Mouse (Mus musculus): ENCODE data around the gene Slc31a2. TPM values are rescaled to one million over a fixed set of nuclear protein-coding genes. Genes with fewer than 3 reads are reported as not detected.

The Slc31a2 gene
- polyA plus RNA-seq, 1 experiment, result 8.8 TPM

- H3K4me1 ChIP-seq (ENCODE audit: control insufficient read depth, insufficient read depth, insufficient read length, low read length), result 0 out of 2 replicates have a peak, but pooled peaks cover 1% of the 10 kb centered on the region
- WGBS, result 56% methylated on average over 10 of the region's 10 CpGs
- H3K27ac ChIP-seq (ENCODE audit: insufficient read depth, low read depth, low read length), result no peak overlapping the region
- no peaks in the 10 kb centered on the region for H3K36me3 ChIP-seq (ENCODE audit: control insufficient read depth, insufficient read depth, low read length)
- H3K27me3 ChIP-seq (ENCODE audit: control insufficient read depth, insufficient read depth, low read length), result no peaks in the 10 kb centered on the region
- no peak for TF ChIP-seq POLR2A (IDR thresholded peaks at IDR 0.05; ENCODE audit: low read depth, low read length)
- TF ChIP-seq CTCF (IDR thresholded peaks at IDR 0.05; ENCODE audit: extremely low read depth, insufficient read length, insufficient replicate concordance, low read depth, low read length), result no peak
- no peak overlapping the region for H3K4me3 ChIP-seq (ENCODE audit: low read depth, low read length)
Observed at GRCm38 (mm10) chr4:62267101-62267500, 4.7 kb downstream of the Slc31a2 start.

DNA sequence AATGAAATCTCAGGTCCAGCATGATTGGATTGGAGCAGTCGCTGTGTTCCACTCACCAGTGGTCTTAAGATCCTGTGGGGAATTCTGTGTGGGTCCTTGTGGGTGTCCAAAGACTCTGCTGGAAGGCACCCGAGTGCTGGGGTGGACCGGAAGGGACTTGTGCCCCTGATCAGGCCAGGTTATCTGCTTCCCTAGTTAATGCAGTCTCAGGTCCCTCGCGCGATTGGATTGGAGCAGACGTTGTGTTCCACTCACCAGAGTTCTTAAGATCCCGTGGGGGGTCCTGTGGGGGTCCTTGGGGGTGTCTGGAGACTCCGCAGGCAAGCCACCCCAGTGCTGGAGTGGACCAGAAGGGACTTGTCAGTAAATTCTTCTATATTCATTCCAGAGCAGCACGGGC, 10.3 kb downstream of the Slc31a2 start:
- no peak overlapping the region for H3K27ac ChIP-seq (ENCODE audit: insufficient read depth, low read depth, low read length)
- no peak overlapping the region for H3K4me3 ChIP-seq (ENCODE audit: low read depth, low read length)
- H3K27me3 ChIP-seq (ENCODE audit: control insufficient read depth, insufficient read depth, low read length), result no peaks in the 10 kb centered on the region
- no peak for TF ChIP-seq POLR2A (IDR thresholded peaks at IDR 0.05; ENCODE audit: low read depth, low read length)
- no peak for TF ChIP-seq CTCF (IDR thresholded peaks at IDR 0.05; ENCODE audit: extremely low read depth, insufficient read length, insufficient replicate concordance, low read depth, low read length)
- 93% methylated on average over 10 of the region's 10 CpGs for WGBS
- no peaks in the 10 kb centered on the region for H3K4me1 ChIP-seq (ENCODE audit: control insufficient read depth, insufficient read depth, insufficient read length, low read length)
- no peaks in the 10 kb centered on the region for H3K36me3 ChIP-seq (ENCODE audit: control insufficient read depth, insufficient read depth, low read length)

- H3K4me1 ChIP-seq (ENCODE audit: control insufficient read depth, insufficient read depth, insufficient read length, low read length), result no peaks in the 10 kb centered on the region
- no peak overlapping the region for H3K27ac ChIP-seq (ENCODE audit: insufficient read depth, low read depth, low read length)
- no peak overlapping the region for H3K4me3 ChIP-seq (ENCODE audit: low read depth, low read length)
- no peak for TF ChIP-seq CTCF (IDR thresholded peaks at IDR 0.05; ENCODE audit: extremely low read depth, insufficient read length, insufficient replicate concordance, low read depth, low read length)
- no peak for TF ChIP-seq POLR2A (IDR thresholded peaks at IDR 0.05; ENCODE audit: low read depth, low read length)
- no peaks in the 10 kb centered on the region for H3K36me3 ChIP-seq (ENCODE audit: control insufficient read depth, insufficient read depth, low read length)
- 93% methylated on average over 10 of the region's 10 CpGs for WGBS
- H3K27me3 ChIP-seq (ENCODE audit: control insufficient read depth, insufficient read depth, low read length), result no peaks in the 10 kb centered on the region
Observed at GRCm38 (mm10) chr4:62273916-62274315, 11.6 kb downstream of the Slc31a2 start.

DNA sequence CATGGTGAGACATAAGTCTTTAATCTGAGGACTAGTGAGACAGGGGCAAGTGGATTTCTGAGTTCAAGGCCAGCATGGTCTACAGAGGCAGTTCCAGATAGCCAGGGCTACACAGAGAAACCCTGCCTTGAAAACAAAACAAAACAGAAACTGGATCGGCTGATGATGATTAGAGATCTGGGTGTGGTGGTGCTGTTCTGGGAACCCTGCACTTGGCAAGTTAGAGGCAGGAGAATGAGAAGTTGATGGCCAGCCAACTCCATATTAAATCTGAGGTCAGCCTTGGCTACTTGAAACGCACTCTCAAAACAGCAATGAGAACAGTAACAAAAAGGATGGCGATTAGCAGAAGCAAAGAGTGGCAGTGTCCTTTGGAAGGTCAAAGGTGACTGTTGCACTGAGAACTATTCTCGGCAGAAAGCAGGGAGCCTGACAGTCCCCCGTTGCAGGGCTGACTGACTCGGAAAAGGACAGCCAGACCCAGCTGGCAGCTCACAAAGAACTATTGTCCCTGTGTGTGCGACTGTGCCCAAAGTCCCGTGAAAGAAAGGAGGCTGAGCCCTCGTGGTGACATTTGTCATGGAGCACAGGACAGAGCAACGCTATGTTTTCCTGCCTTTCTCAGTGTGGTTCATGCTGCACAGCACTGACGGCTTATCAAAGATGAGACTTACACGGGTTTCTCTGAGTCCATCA, 12.6 kb downstream of the Slc31a2 start:
- peak overlapping the region; percentile 3; the same call in 1 of the 2 replicates for H3K4me3 ChIP-seq (ENCODE audit: low read depth, low read length)
- TF ChIP-seq CTCF (IDR thresholded peaks at IDR 0.05; ENCODE audit: extremely low read depth, insufficient read length, insufficient replicate concordance, low read depth, low read length) (no peak), POLR2A (IDR thresholded peaks at IDR 0.05; ENCODE audit: low read depth, low read length) (no peak)
- H3K4me1 ChIP-seq (ENCODE audit: control insufficient read depth, insufficient read depth, insufficient read length, low read length), result no peaks in the 10 kb centered on the region
- H3K27me3 ChIP-seq (ENCODE audit: control insufficient read depth, insufficient read depth, low read length), result no peaks in the 10 kb centered on the region
- H3K27ac ChIP-seq (ENCODE audit: insufficient read depth, low read depth, low read length), result peak overlapping the region; percentile 13; the same call in 1 of the 2 replicates
- WGBS, result 11% methylated on average over 12 of the region's 12 CpGs
- no peaks in the 10 kb centered on the region for H3K36me3 ChIP-seq (ENCODE audit: control insufficient read depth, insufficient read depth, low read length)

GRCm38 (mm10) chr4:62276642-62277041, 14.3 kb downstream of the Slc31a2 start:
- Histone ChIP-seq H3K27me3 (ENCODE audit: control insufficient read depth, insufficient read depth, low read length) (no peaks in the 10 kb centered on the region), H3K27ac (ENCODE audit: insufficient read depth, low read depth, low read length) (no peak overlapping the region), H3K4me3 (ENCODE audit: low read depth, low read length) (no peak overlapping the region), H3K36me3 (ENCODE audit: control insufficient read depth, insufficient read depth, low read length) (no peaks in the 10 kb centered on the region), H3K4me1 (ENCODE audit: control insufficient read depth, insufficient read depth, insufficient read length, low read length) (no peaks in the 10 kb centered on the region)
- TF ChIP-seq CTCF (IDR thresholded peaks at IDR 0.05; ENCODE audit: extremely low read depth, insufficient read length, insufficient replicate concordance, low read depth, low read length) (no peak), POLR2A (IDR thresholded peaks at IDR 0.05; ENCODE audit: low read depth, low read length) (no peak)
- 87% methylated on average over 10 of the region's 10 CpGs for WGBS

GRCm38 (mm10) chr4:62277222-62277621, 14.9 kb downstream of the Slc31a2 start:
- Histone ChIP-seq H3K36me3 (ENCODE audit: control insufficient read depth, insufficient read depth, low read length) (no peaks in the 10 kb centered on the region), H3K27me3 (ENCODE audit: control insufficient read depth, insufficient read depth, low read length) (no peaks in the 10 kb centered on the region), H3K4me1 (ENCODE audit: control insufficient read depth, insufficient read depth, insufficient read length, low read length) (no peaks in the 10 kb centered on the region), H3K4me3 (ENCODE audit: low read depth, low read length) (no peak overlapping the region), H3K27ac (ENCODE audit: insufficient read depth, low read depth, low read length) (no peak overlapping the region)
- TF ChIP-seq CTCF (IDR thresholded peaks at IDR 0.05; ENCODE audit: extremely low read depth, insufficient read length, insufficient replicate concordance, low read depth, low read length) (no peak), POLR2A (IDR thresholded peaks at IDR 0.05; ENCODE audit: low read depth, low read length) (no peak)
- 74% methylated on average over 3 of the region's 3 CpGs for WGBS

DNA sequence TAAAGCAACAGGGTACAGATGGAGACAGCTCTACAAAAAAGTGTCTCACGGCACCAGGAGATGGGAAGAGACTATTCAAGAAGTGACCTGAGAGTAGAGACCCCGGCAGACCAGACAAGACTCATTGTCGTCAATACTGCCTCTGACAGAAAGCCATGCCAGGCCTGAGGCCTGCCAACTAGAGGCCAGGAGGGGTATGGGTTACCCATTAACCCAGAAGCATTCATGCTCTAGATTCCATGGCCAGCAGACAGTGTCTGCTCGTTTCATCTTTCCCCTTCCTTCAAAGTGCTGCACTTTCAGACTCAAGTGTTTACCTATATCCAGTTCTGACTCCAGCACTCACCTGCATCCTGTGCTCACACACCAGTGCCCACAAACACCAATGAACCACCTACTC, 15.7 kb downstream of the Slc31a2 start:
- TF ChIP-seq POLR2A (IDR thresholded peaks at IDR 0.05; ENCODE audit: low read depth, low read length) (no peak), CTCF (IDR thresholded peaks at IDR 0.05; ENCODE audit: extremely low read depth, insufficient read length, insufficient replicate concordance, low read depth, low read length) (peak; percentile 16; the same call in 1 of the 2 replicates)
- H3K36me3 ChIP-seq (ENCODE audit: control insufficient read depth, insufficient read depth, low read length), result no peaks in the 10 kb centered on the region
- no peak overlapping the region for H3K27ac ChIP-seq (ENCODE audit: insufficient read depth, low read depth, low read length)
- H3K27me3 ChIP-seq (ENCODE audit: control insufficient read depth, insufficient read depth, low read length), result no peaks in the 10 kb centered on the region
- no peaks in the 10 kb centered on the region for H3K4me1 ChIP-seq (ENCODE audit: control insufficient read depth, insufficient read depth, insufficient read length, low read length)
- no peak overlapping the region for H3K4me3 ChIP-seq (ENCODE audit: low read depth, low read length)
- WGBS, result 33% methylated on average over 4 of the region's 4 CpGs
